Mouse (Mus musculus): ENCODE results near the gene Lrtm2.

DNA sequence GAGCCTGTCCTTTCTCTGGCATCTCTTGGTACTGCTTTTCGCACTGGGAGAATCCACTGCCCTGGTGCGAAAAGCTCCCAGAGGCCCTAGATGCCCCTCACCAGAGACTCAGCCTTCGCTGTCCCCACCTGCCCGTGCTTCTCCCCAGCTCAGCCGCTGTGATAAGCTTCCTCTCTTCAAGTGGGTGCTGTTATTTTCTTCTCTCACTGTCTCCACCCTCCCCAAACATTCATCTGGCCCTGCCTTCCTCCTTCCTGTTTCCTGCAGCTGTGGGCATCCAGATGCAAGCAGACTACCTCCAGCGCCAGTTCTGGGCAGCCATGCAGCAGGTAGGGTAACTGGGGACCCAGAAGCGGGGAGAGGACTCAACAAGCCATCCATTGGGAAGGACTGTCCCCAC, 5.6 kb upstream of the Lrtm2 start:
- TF ChIP-seq GATA1 (IDR thresholded peaks at IDR 0.05; ENCODE audit: low read length), result no peak
- TF ChIP-seq TAL1 (IDR thresholded peaks at IDR 0.05; ENCODE audit: low read length), result no peak

Measured in erythroblast, embryonic 14.5 days (primary cell).